ENCODE assay signal across 17 mouse cellular contexts in genomic region chr1:158581806-158582205, GRCm38 (mm10).
DNase-seq lines count a peak whose midpoint lies in the region.
"Had no signal": no experiment of that assay in that cellular context is flagged by ENCODE, and none has a peak within 500 bp of the region (broad histone marks: within the 10 kb centered on the region; RNA-seq: fewer than 3 reads in every experiment).

No protein-coding gene starts in this region.

- DNase-seq in left cerebral cortex, adult 18-20 months (ENCODE audit: low spot score in 2 of 2) = peak; percentile 49 to 55
- no peak for DNase-seq in left cerebral cortex, postnatal 10 days (ENCODE audit: extremely low spot score in 1 of 2, low spot score in 2 of 2)
- peak; percentile 28 to 58 for DNase-seq in layer of hippocampus, adult 8-10 months (ENCODE audit: low spot score in 2 of 2)
- peak; percentile 20 for DNase-seq in layer of hippocampus, postnatal 36 days
- DNase-seq in telencephalon, adult 2 months (ENCODE audit: low read depth, low spot score) = peak; percentile 89
- no peak for DNase-seq in heart, postnatal 36 days
- DNase-seq in natural killer cell, adult 2 months (ENCODE audit: low spot score in 2 of 2) = no peak
- DNase-seq: adrenal gland, adult 8-10 months; cerebellum, adult 18-20 months; cerebellum, postnatal 14 days; gastrocnemius, postnatal 14 days; heart, adult 11 months; kidney, adult 8-10 months; kidney, postnatal 10 days; liver, embryonic 13.5 days; lung, adult 2 months; thymus, postnatal 25 days had no signal

- intact Hi-C loops in left cerebral cortex, postnatal 10 days (cut with DNase I) = no loop called here
- intact Hi-C loops in heart, postnatal 36 days (cut with DNase I) = no loop called here

Comparison
In these comparisons a context has a peak if more than half of its experiments do, and no peak if none do; other contexts are left out.
1. DNase-seq: peak in left cerebral cortex, adult 18-20 months (2 of 2), layer of hippocampus, adult 8-10 months (2 of 2), layer of hippocampus, postnatal 36 days (2 of 2) and telencephalon, adult 2 months (single experiment); none in left cerebral cortex, postnatal 10 days (0 of 2), heart, postnatal 36 days (0 of 2) and natural killer cell, adult 2 months (0 of 2).